In genomic region chr6:94577991-94578390, GRCm38 (mm10) we compare ENCODE assay signal across 14 mouse cellular contexts.
DNase-seq lines count a peak whose midpoint lies in the region; ATAC-seq and TF ChIP-seq lines count a peak whose summit lies in the region.
"Had no signal": no experiment of that assay in that cellular context is flagged by ENCODE, and none has a peak within 500 bp of the region (broad histone marks: within the 10 kb centered on the region; RNA-seq: fewer than 3 reads in every experiment).

No protein-coding gene starts in this region.

- TF ChIP-seq CTCF in brain, embryonic 14.5 days (IDR thresholded peaks at IDR 0.05; ENCODE audit: borderline replicate concordance, extremely low read depth, insufficient read depth, insufficient read length) = no peak
- no peak for TF ChIP-seq CTCF in forebrain, postnatal 0 days (IDR thresholded peaks at IDR 0.05; ENCODE audit: low read depth)
- no peak for TF ChIP-seq CTCF in thymus, adult 2 months (IDR thresholded peaks at IDR 0.05; ENCODE audit: borderline replicate concordance, control insufficient read depth, extremely low read depth, insufficient read depth, low read length, poor library complexity)

- no peaks in the 10 kb centered on the region for H3K36me3 ChIP-seq in forebrain, postnatal 0 days (ENCODE audit: insufficient read depth)
- no peaks in the 10 kb centered on the region for H3K36me3 ChIP-seq in midbrain, embryonic 12.5 days
- no peaks in the 10 kb centered on the region for H3K36me3 ChIP-seq in thymus, adult 2 months (ENCODE audit: control insufficient read depth, insufficient read depth, low read length)
- H3K36me3 ChIP-seq: heart, embryonic 15.5 days had no signal

- H3K9me3 ChIP-seq in forebrain, postnatal 0 days (ENCODE audit: low read length) = no peaks in the 10 kb centered on the region
- H3K9me3 ChIP-seq in midbrain, embryonic 12.5 days = no peaks in the 10 kb centered on the region
- H3K9me3 ChIP-seq: heart, embryonic 15.5 days had no signal

- WGBS in forebrain, postnatal 0 days = 19% methylated on average over 8 of the region's 8 CpGs
- 17% methylated on average over 8 of the region's 8 CpGs for WGBS in midbrain, embryonic 12.5 days
- 97% methylated on average over 8 of the region's 8 CpGs for WGBS in thymus, adult 2 months

- no peak overlapping the region for H3K9ac ChIP-seq in forebrain, postnatal 0 days
- no peak overlapping the region for H3K9ac ChIP-seq in midbrain, embryonic 12.5 days (replicated peaks)
- H3K9ac ChIP-seq: heart, embryonic 15.5 days had no signal

- H3K27ac ChIP-seq in forebrain, postnatal 0 days (ENCODE audit: low read depth, low read length) = no peak overlapping the region
- peak overlapping the region; percentile 57 for H3K27ac ChIP-seq in midbrain, embryonic 12.5 days (replicated peaks)
- H3K27ac ChIP-seq in thymus, adult 2 months (ENCODE audit: control insufficient read depth, insufficient read depth, low read length) = no peak overlapping the region
- H3K27ac ChIP-seq: heart, embryonic 15.5 days had no signal

- DNase-seq in R1 (ENCODE audit: low read depth, low spot score) = peak; percentile 13
- DNase-seq in brain, embryonic 14.5 days (ENCODE audit: low read depth) = peak; percentile 92
- no peak for DNase-seq in forebrain, postnatal 0 days
- no peak for DNase-seq in thymus, adult 2 months
- DNase-seq in kidney, adult 8-10 months = no peak
- no peak for DNase-seq in frontal cortex, adult 2 months (ENCODE audit: extremely low spot score in 1 of 2, low spot score in 1 of 2)
- DNase-seq: cerebellum, adult 9-11 months; kidney, adult 9 months; left cerebral cortex, postnatal 4 days; spleen, adult 18-20 months; thymus, postnatal 14 days had no signal

- no peak for TF ChIP-seq POLR2A in brain, embryonic 14.5 days (IDR thresholded peaks at IDR 0.05; ENCODE audit: borderline replicate concordance, extremely low read depth, insufficient read depth, insufficient read length, poor library complexity, severe bottlenecking)
- no peak for TF ChIP-seq POLR2A in thymus, adult 2 months (IDR thresholded peaks at IDR 0.05; ENCODE audit: control insufficient read depth, extremely low read depth, insufficient read depth, low read length, poor library complexity)

- H3K27me3 ChIP-seq in forebrain, postnatal 0 days (ENCODE audit: insufficient read depth, low read length) = no peaks in the 10 kb centered on the region
- no peaks in the 10 kb centered on the region for H3K27me3 ChIP-seq in midbrain, embryonic 12.5 days
- no peaks in the 10 kb centered on the region for H3K27me3 ChIP-seq in thymus, adult 2 months (ENCODE audit: control insufficient read depth, insufficient read depth, low read length)
- H3K27me3 ChIP-seq: heart, embryonic 15.5 days had no signal

- ATAC-seq in forebrain, postnatal 0 days = peak; percentile 89
- ATAC-seq in midbrain, embryonic 12.5 days (ENCODE audit: low FRiP score, low read depth) = peak; percentile 94
- ATAC-seq: lung, postnatal 0 days had no signal

- no peak overlapping the region for H3K4me2 ChIP-seq in forebrain, postnatal 0 days (ENCODE audit: low read depth)
- H3K4me2 ChIP-seq in midbrain, embryonic 12.5 days (replicated peaks) = no peak overlapping the region
- H3K4me2 ChIP-seq: heart, embryonic 15.5 days had no signal

- no peaks in the 10 kb centered on the region; the same call in 1 of the 2 replicates for H3K4me1 ChIP-seq in forebrain, postnatal 0 days (ENCODE audit: insufficient read depth)
- H3K4me1 ChIP-seq in midbrain, embryonic 12.5 days = peaks cover 46% of the 10 kb centered on the region
- no peaks in the 10 kb centered on the region for H3K4me1 ChIP-seq in thymus, adult 2 months (replicated peaks; ENCODE audit: control insufficient read depth, insufficient read depth, low read length)

- H3K4me3 ChIP-seq in forebrain, postnatal 0 days (ENCODE audit: low read depth, low read length) = no peak overlapping the region
- no peak overlapping the region for H3K4me3 ChIP-seq in midbrain, embryonic 12.5 days
- no peak overlapping the region for H3K4me3 ChIP-seq in thymus, adult 2 months (ENCODE audit: control insufficient read depth, insufficient read depth, low read length)
- H3K4me3 ChIP-seq: heart, embryonic 15.5 days had no signal

Comparison
In these comparisons a context has a peak if more than half of its experiments do, and no peak if none do; other contexts are left out.
1. DNase-seq: peak in R1 (single experiment) and brain, embryonic 14.5 days (single experiment); none in forebrain, postnatal 0 days (single experiment), thymus, adult 2 months (single experiment), kidney, adult 8-10 months (0 of 2) and frontal cortex, adult 2 months (0 of 2).